Mouse (Mus musculus) thymus, postnatal 10 days (tissue): ENCODE results near the gene Pjvk.

ENCODE experiments used
- DNase-seq, 2 experiments: peaks; one replicate each; pipeline ENCODE4 v3.0.0; 2021; ENCODE audit warnings: low spot score in 2 of 2

Gene Pjvk

GRCm38 (mm10) chr2:76667200-76667599, 18.9 kb downstream of the Pjvk start:
- DNase-seq = no peak

- DNase-seq = no peak
Observed at GRCm38 (mm10) chr2:76671641-76672040, 23.4 kb downstream of the Pjvk start.

GRCm38 (mm10) chr2:76672134-76672745, 24.0 kb downstream of the Pjvk start:
- DNase-seq = no peak

- DNase-seq = peak; percentile 73 to 89
Observed at GRCm38 (mm10) chr2:76672966-76673392, 24.7 kb downstream of the Pjvk start, which contains the start of gene Fkbp7. TSS of gene Fkbp7 (minus strand) at chr2:76673116.

GRCm38 (mm10) chr2:76673472-76674081, 25.3 kb downstream of the Pjvk start:
- DNase-seq = peak; percentile 50 to 60

- peak; percentile 55 to 64 for DNase-seq
Observed at GRCm38 (mm10) chr2:76674725-76675427, 26.6 kb downstream of the Pjvk start, which contains the start of gene Plekha3. TSS of gene Plekha3 (plus strand) at chr2:76675281.

- peak; percentile 16 to 20 for DNase-seq
Observed at GRCm38 (mm10) chr2:76675451-76675850, 27.2 kb downstream of the Pjvk start.

GRCm38 (mm10) chr2:76675949-76676348, 27.7 kb downstream of the Pjvk start:
- DNase-seq = no peak

GRCm38 (mm10) chr2:76676401-76677226, 28.3 kb downstream of the Pjvk start:
- DNase-seq = no peak

- DNase-seq = no peak
Observed at GRCm38 (mm10) chr2:76682301-76682700, 34.0 kb downstream of the Pjvk start.

- DNase-seq = no peak
Observed at GRCm38 (mm10) chr2:76686986-76687385, 38.7 kb downstream of the Pjvk start.

- no peak for DNase-seq
Observed at GRCm38 (mm10) chr2:76687608-76688007, 39.3 kb downstream of the Pjvk start.

GRCm38 (mm10) chr2:76688162-76688561, 39.9 kb downstream of the Pjvk start:
- no peak for DNase-seq

- DNase-seq = no peak
Observed at GRCm38 (mm10) chr2:76690436-76691204, 42.3 kb downstream of the Pjvk start.

GRCm38 (mm10) chr2:76693765-76694164, 45.5 kb downstream of the Pjvk start:
- no peak for DNase-seq

- no peak for DNase-seq
Observed at GRCm38 (mm10) chr2:76695290-76695689, 47.0 kb downstream of the Pjvk start.

- no peak for DNase-seq
Observed at GRCm38 (mm10) chr2:76702188-76702587, 53.9 kb downstream of the Pjvk start.

GRCm38 (mm10) chr2:76702751-76703150, 54.5 kb downstream of the Pjvk start:
- no peak for DNase-seq

GRCm38 (mm10) chr2:76705655-76706054, 57.4 kb downstream of the Pjvk start:
- no peak for DNase-seq
